ENCODE assay signal across 7 mouse cellular contexts in the genomic region with DNA sequence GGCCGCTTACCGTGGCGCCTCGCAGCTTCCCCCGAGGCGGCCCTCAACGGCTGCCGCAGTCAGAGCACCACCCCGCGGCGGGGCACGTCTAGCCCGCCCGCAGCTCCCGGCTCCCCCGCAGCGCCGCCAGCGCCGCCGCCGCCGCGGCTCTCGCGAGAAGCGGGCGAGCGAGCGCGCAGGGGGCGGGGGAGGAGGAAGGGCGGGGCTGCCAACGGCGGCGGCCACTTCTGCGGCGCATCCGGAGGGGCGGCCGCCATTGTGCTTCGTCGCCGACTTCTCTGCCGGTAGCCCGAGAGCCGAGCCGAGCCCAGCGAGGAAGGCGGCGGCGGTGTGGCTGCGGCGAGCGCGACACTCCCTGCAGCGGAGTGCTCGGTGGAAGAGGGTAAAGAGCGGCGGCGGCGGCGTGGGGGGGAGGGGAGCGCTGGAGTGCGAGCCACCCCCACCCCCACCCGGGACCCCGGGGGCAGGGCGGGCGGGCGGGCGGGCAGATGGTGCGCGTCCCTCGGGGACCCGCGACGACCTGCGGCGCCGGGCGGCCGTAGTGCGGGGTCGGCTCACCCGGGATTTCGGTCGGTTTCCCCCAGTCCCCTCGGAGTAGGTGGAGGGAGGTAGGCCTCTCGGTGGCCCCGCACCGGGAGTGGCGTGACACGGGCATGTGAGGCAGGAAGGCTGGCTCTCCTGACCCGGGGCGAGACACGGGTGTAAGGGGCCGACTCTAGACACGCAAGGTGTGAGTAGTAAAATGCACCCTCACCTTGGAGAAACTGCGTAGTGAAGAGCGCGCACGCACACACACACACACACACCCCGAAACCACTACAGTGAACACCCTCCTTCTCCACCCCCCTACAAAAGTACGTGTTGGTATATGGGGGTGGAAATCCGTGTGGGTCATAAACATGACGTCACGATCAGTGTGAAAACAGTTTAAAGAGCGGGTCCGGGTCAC. TPM values are rescaled to one million over a fixed set of nuclear protein-coding genes. Genes with fewer than 3 reads are reported as not detected.
DNase-seq lines count a peak whose midpoint lies in the region; ATAC-seq lines count a peak whose summit lies in the region.

A gene (minus strand): TSS at position 137 of the 949 bp plus-strand sequence.
A gene (plus strand): TSS at position 185 of the 949 bp plus-strand sequence.

- 2% methylated on average over 76 of the region's 109 CpGs for WGBS in embryonic facial prominence, embryonic 12.5 days
- 2% methylated on average over 98 of the region's 109 CpGs for WGBS in limb, embryonic 10.5 days
- WGBS in midbrain, embryonic 12.5 days: under 1% methylated on average over 68 of the region's 109 CpGs

- peak; percentile 91 to 95 for DNase-seq in adrenal gland, postnatal 36 days
- peak; percentile 99 for DNase-seq in heart, adult 11 months
- peak; percentile 87 for DNase-seq in kidney, adult 18-20 months
- peak; percentile 91 for DNase-seq in limb, embryonic 10.5 days (ENCODE audit: low spot score)
- DNase-seq in skeletal muscle tissue, adult 2 months (ENCODE audit: low read depth, low spot score): peak; percentile 83

- no peaks in the 10 kb centered on the region for H3K27me3 ChIP-seq in embryonic facial prominence, embryonic 12.5 days
- no peaks in the 10 kb centered on the region for H3K27me3 ChIP-seq in limb, embryonic 10.5 days (ENCODE audit: low read depth, poor library complexity, severe bottlenecking)
- H3K27me3 ChIP-seq in midbrain, embryonic 12.5 days: peaks cover 5% of the 10 kb centered on the region; the same call in 1 of the 2 replicates

- H3K9me3 ChIP-seq in embryonic facial prominence, embryonic 12.5 days: no peaks in the 10 kb centered on the region
- H3K9me3 ChIP-seq in limb, embryonic 10.5 days (replicated peaks): no peaks in the 10 kb centered on the region
- no peaks in the 10 kb centered on the region for H3K9me3 ChIP-seq in midbrain, embryonic 12.5 days

- peak within 1 kb of the TSS; percentile 95 for H3K9ac ChIP-seq in embryonic facial prominence, embryonic 12.5 days
- H3K9ac ChIP-seq in midbrain, embryonic 12.5 days (replicated peaks): peak within 1 kb of the TSS; percentile 94

- H3K4me3 ChIP-seq in embryonic facial prominence, embryonic 12.5 days: peak within 1 kb of the TSS; percentile 95
- peak within 1 kb of the TSS; percentile 99 for H3K4me3 ChIP-seq in limb, embryonic 10.5 days
- peak within 1 kb of the TSS; percentile 91 for H3K4me3 ChIP-seq in midbrain, embryonic 12.5 days

- peak within 1 kb of the TSS; percentile 89 for H3K27ac ChIP-seq in embryonic facial prominence, embryonic 12.5 days
- H3K27ac ChIP-seq in limb, embryonic 10.5 days: peak within 1 kb of the TSS; percentile 99
- H3K27ac ChIP-seq in midbrain, embryonic 12.5 days (replicated peaks): peak within 1 kb of the TSS; percentile 95

- H3K4me2 ChIP-seq in embryonic facial prominence, embryonic 12.5 days (replicated peaks): peak within 1 kb of the TSS; percentile 82
- H3K4me2 ChIP-seq in midbrain, embryonic 12.5 days (replicated peaks): peak within 1 kb of the TSS; percentile 77

- ATAC-seq in embryonic facial prominence, embryonic 12.5 days (ENCODE audit: insufficient number of reproducible peaks, insufficient read depth, low FRiP score, low TSS enrichment): peak; percentile 81
- ATAC-seq in midbrain, embryonic 12.5 days (ENCODE audit: low FRiP score, low read depth): peak; percentile 93

- peaks cover 22% of the 10 kb centered on the region for H3K4me1 ChIP-seq in embryonic facial prominence, embryonic 12.5 days
- peaks cover 23% of the 10 kb centered on the region for H3K4me1 ChIP-seq in limb, embryonic 10.5 days
- peaks cover 23% of the 10 kb centered on the region for H3K4me1 ChIP-seq in midbrain, embryonic 12.5 days

- H3K36me3 ChIP-seq in embryonic facial prominence, embryonic 12.5 days: peaks cover 20% of the 10 kb centered on the region; the same call in 1 of the 2 replicates
- H3K36me3 ChIP-seq in limb, embryonic 10.5 days: peaks cover 44% of the 10 kb centered on the region
- H3K36me3 ChIP-seq in midbrain, embryonic 12.5 days: 0 out of 2 replicates have a peak, but pooled peaks cover 4% of the 10 kb centered on the region

RNA-seq across cellular contexts. Expression of the first gene that starts in this region (rescaled TPM):
- 10 to 100 TPM; 68.9 to 75.9 TPM for total RNA-seq in adrenal gland, postnatal 36 days (2021)
- polyA plus RNA-seq in embryonic facial prominence, embryonic 12.5 days (2016; fragmentation: Nextera tagmentation; extraction: Ambion mirVana): 71.2 and 76.3 TPM in 2 replicates
- polyA plus RNA-seq in limb, embryonic 10.5 days (2016; fragmentation: Nextera tagmentation; extraction: Ambion mirVana): 45.0 and 58.8 TPM in 2 replicates
- 86.9 and 96.0 TPM in 2 replicates for polyA plus RNA-seq in midbrain, embryonic 12.5 days (2016; fragmentation: Nextera tagmentation; extraction: Ambion mirVana)

RNA-seq across cellular contexts. Expression of the second gene that starts in this region (rescaled TPM):
- total RNA-seq in adrenal gland, postnatal 36 days (2021): 10 to 100 TPM; 42.6 to 45.2 TPM
- polyA plus RNA-seq in embryonic facial prominence, embryonic 12.5 days (2016; fragmentation: Nextera tagmentation; extraction: Ambion mirVana): 96.2 and 96.9 TPM in 2 replicates
- 62.5 and 81.9 TPM in 2 replicates for polyA plus RNA-seq in limb, embryonic 10.5 days (2016; fragmentation: Nextera tagmentation; extraction: Ambion mirVana)
- 96.9 and 103 TPM in 2 replicates for polyA plus RNA-seq in midbrain, embryonic 12.5 days (2016; fragmentation: Nextera tagmentation; extraction: Ambion mirVana)

Comparison
In these comparisons a context has a peak if more than half of its experiments do, and no peak if none do; other contexts are left out.
1. Peak in every context shown above with its lines: DNase-seq, ATAC-seq, H3K4me3 ChIP-seq and H3K27ac ChIP-seq.